Mouse (Mus musculus) CH12.LX (cell line): Measurements from ENCODE around the gene Mrpl38. TPM values are rescaled to one million over a fixed set of nuclear protein-coding genes. Genes with fewer than 3 reads are reported as not detected.
A peak's percentile ranks its signal among the peaks of the same experiment; 100 is the strongest.

Experiments used
- DNase-seq: peaks from one replicate; pipeline ENCODE4 v3.0.0-alpha.2; 2013; ENCODE audit errors: extremely low read depth
- H3K27ac ChIP-seq: 2 replicates; pipeline ENCODE4 v1.5.1; 2012; ENCODE audit warnings: low read depth, mild to moderate bottlenecking, control low read depth, moderate library complexity; ENCODE audit not compliant: insufficient read depth
- H3K27me3 ChIP-seq: replicated peaks from 2 replicates; pipeline ENCODE3; 2012; ENCODE audit warnings: inconsistent platforms
- H3K36me3 ChIP-seq, 2 experiments: replicated peaks in 1 of 2; 2 replicates each; pipeline versions ENCODE3 to v1.6.1; 2012; ENCODE audit warnings: inconsistent platforms in 1 of 2, low read length in 1 of 2, mild to moderate bottlenecking in 1 of 2, mixed read lengths in 1 of 2, moderate library complexity in 1 of 2; ENCODE audit not compliant: control insufficient read depth in 1 of 2, insufficient read depth in 1 of 2
- H3K4me1 ChIP-seq, 2 experiments: 2 replicates each; pipeline ENCODE4 v1.6.1; 2012; ENCODE audit warnings: inconsistent platforms in 1 of 2, moderate library complexity in 1 of 2; ENCODE audit not compliant: insufficient read depth in 2 of 2, control insufficient read depth in 1 of 2
- H3K4me2 ChIP-seq: 2 replicates; pipeline ENCODE4 v1.6.1; 2012; ENCODE audit warnings: low read depth, mild to moderate bottlenecking, control low read depth; ENCODE audit not compliant: poor library complexity, insufficient read depth, severe bottlenecking
- H3K4me3 ChIP-seq, 3 experiments: fragments of 150-350 bp in 1 of 3; sonication (generic) in 1 of 3; replicated peaks in 1 of 3; 2 replicates each; pipeline versions ENCODE3 to v1.5.1; 2011 to 2012; ENCODE audit warnings: low read depth in 2 of 3, low read length in 2 of 3, mild to moderate bottlenecking in 2 of 3, moderate library complexity in 2 of 3, control low read depth in 1 of 3, improper control_type of control experiment in 1 of 3, inconsistent platforms in 1 of 3, mixed read lengths in 1 of 3; ENCODE audit not compliant: poor library complexity in 1 of 3
- H3K79me2 ChIP-seq: replicated peaks from 2 replicates; pipeline ENCODE4 v1.6.1; 2012; ENCODE audit warnings: mild to moderate bottlenecking, moderate library complexity; ENCODE audit not compliant: control insufficient read depth, poor library complexity, insufficient read depth, severe bottlenecking; ENCODE audit errors: extremely low read depth
- H3K9ac ChIP-seq: 2 replicates; pipeline ENCODE4 v1.6.1; 2012; ENCODE audit warnings: low read depth, mild to moderate bottlenecking, control low read depth, moderate library complexity; ENCODE audit not compliant: insufficient read depth
- H3K9me3 ChIP-seq: replicated peaks from 2 replicates; pipeline ENCODE3; 2012; ENCODE audit warnings: low read length, inconsistent platforms, mixed read lengths
- CHD2 ChIP-seq: IDR thresholded peaks from 2 replicates; pipeline ENCODE4 v1.6.1; 2011; ENCODE audit warnings: low read length, improper control_type of control experiment
- CTCF ChIP-seq, 2 experiments: IDR thresholded peaks in 1 of 2; conservative IDR thresholded peaks in 1 of 2; 2 replicates each; pipeline ENCODE4 v1.5.1; 2011 to 2012; ENCODE audit warnings: low read depth in 2 of 2, low read length in 2 of 2, improper control_type of control experiment in 1 of 2, inconsistent platforms in 1 of 2, mild to moderate bottlenecking in 1 of 2, moderate library complexity in 1 of 2
- E2F4 ChIP-seq: IDR thresholded peaks from 2 replicates; pipeline ENCODE4 v1.6.1; 2011; ENCODE audit warnings: low read depth, low read length, improper control_type of control experiment; ENCODE audit not compliant: insufficient replicate concordance
- EP300 ChIP-seq: IDR thresholded peaks from 2 replicates; pipeline ENCODE4 v1.6.1; 2011; ENCODE audit warnings: low read length, improper control_type of control experiment
- ETS1 ChIP-seq: conservative IDR thresholded peaks from 2 replicates; pipeline ENCODE4 v1.6.1; 2012; ENCODE audit warnings: low read depth, mild to moderate bottlenecking, inconsistent platforms, low read length, improper control_type of control experiment, moderate library complexity
- GABPA ChIP-seq: IDR thresholded peaks from 2 replicates; pipeline ENCODE4 v1.6.1; 2012; ENCODE audit warnings: low read depth, low read length, improper control_type of control experiment, inconsistent platforms; ENCODE audit not compliant: insufficient replicate concordance
- IRF4 ChIP-seq: IDR thresholded peaks from 2 replicates; pipeline ENCODE4 v1.6.1; 2014; ENCODE audit warnings: low read depth, mild to moderate bottlenecking, inconsistent platforms, low read length, improper control_type of control experiment
- JUND ChIP-seq: conservative IDR thresholded peaks from 2 replicates; pipeline ENCODE4 v1.6.1; 2011; ENCODE audit warnings: low read depth, low read length, improper control_type of control experiment
- MAFK ChIP-seq: IDR thresholded peaks from 2 replicates; pipeline ENCODE4 v1.6.1; 2011; ENCODE audit warnings: low read length, improper control_type of control experiment; ENCODE audit not compliant: insufficient replicate concordance
- MAZ ChIP-seq: IDR thresholded peaks from 2 replicates; pipeline ENCODE4 v1.6.1; 2012; ENCODE audit warnings: low read depth, mild to moderate bottlenecking, inconsistent platforms, low read length, improper control_type of control experiment, moderate library complexity
- MXI1 ChIP-seq: IDR thresholded peaks from 2 replicates; pipeline ENCODE4 v1.6.1; 2011; ENCODE audit warnings: mild to moderate bottlenecking, low read depth, low read length, improper control_type of control experiment
- NELFE ChIP-seq: IDR thresholded peaks from 2 replicates; pipeline ENCODE4 v1.6.1; 2011; ENCODE audit warnings: low read depth, low read length, improper control_type of control experiment
- NRF1 ChIP-seq: IDR thresholded peaks from 2 replicates; pipeline ENCODE4 v1.6.1; 2014; ENCODE audit warnings: low read depth, mild to moderate bottlenecking, inconsistent platforms, low read length, improper control_type of control experiment, moderate library complexity
- PAX5 ChIP-seq: IDR thresholded peaks from 2 replicates; pipeline ENCODE4 v1.6.1; 2012; ENCODE audit warnings: low read length, inconsistent platforms, mixed read lengths
- POLR2AphosphoS2 ChIP-seq: IDR thresholded peaks from 2 replicates; pipeline ENCODE4 v1.6.1; 2011; ENCODE audit warnings: low read depth, low read length, improper control_type of control experiment
- RAD21 ChIP-seq: IDR thresholded peaks from 2 replicates; pipeline ENCODE4 v1.6.1; 2011; ENCODE audit warnings: low read depth, mild to moderate bottlenecking, low read length, improper control_type of control experiment, moderate library complexity
- RCOR1 ChIP-seq: conservative IDR thresholded peaks from 2 replicates; pipeline ENCODE4 v1.6.1; 2012; ENCODE audit warnings: low read depth, mild to moderate bottlenecking, inconsistent platforms, low read length, improper control_type of control experiment
- SMC3 ChIP-seq: IDR thresholded peaks from 2 replicates; pipeline ENCODE4 v1.6.1; 2011; ENCODE audit warnings: low read depth, low read length, improper control_type of control experiment
- TBP ChIP-seq: conservative IDR thresholded peaks from 2 replicates; pipeline ENCODE4 v1.6.1; 2011; ENCODE audit warnings: low read depth, low read length, improper control_type of control experiment
- UBTF ChIP-seq: IDR thresholded peaks from 2 replicates; pipeline ENCODE4 v1.6.1; 2012; ENCODE audit warnings: low read depth, mild to moderate bottlenecking, inconsistent platforms, low read length, improper control_type of control experiment, moderate library complexity
- USF2 ChIP-seq: conservative IDR thresholded peaks from 2 replicates; pipeline ENCODE4 v1.6.1; 2011; ENCODE audit warnings: low read depth, low read length, improper control_type of control experiment
- ZKSCAN1 ChIP-seq: IDR thresholded peaks from 2 replicates; pipeline ENCODE4 v1.6.1; 2012; ENCODE audit warnings: low read depth, inconsistent platforms, low read length, improper control_type of control experiment, borderline replicate concordance
- dilution Hi-C: fragments of 300-500 bp; cut with MboI; formaldehyde crosslinking; loops from 2 replicates; pipeline ENCODE4 v1.14.3; 2020; ENCODE audit warnings: low sequenced_read_pairs; ENCODE audit not compliant: extremely low pct_unique_long_range_greater_than_20kb, extremely low pct_ligation_motif_present
- in situ Hi-C: fragments of 300-500 bp; cut with MboI; formaldehyde crosslinking; loops from 3 replicates; pipeline ENCODE4 v1.14.3; 2019; ENCODE audit warnings: low sequenced_read_pairs, low pct_ligation_motif_present, low pct_unique_long_range_greater_than_20kb, mixed read lengths
- polyA plus RNA-seq: library from polyadenylated mRNA; unstranded; fragments of >175 nt; gene quantifications from 2 replicates; pipeline ENCODE4 v1.2.1, GENCODE M21; 2012; ENCODE audit warnings: low read depth; ENCODE audit not compliant: insufficient read length
- total RNA-seq, 2 experiments: library from RNA; depleted of rRNA; stranded (reverse); fragments of 300-350 nt in 1 of 2; fragments of >200 nt in 1 of 2; gene quantifications; 2 replicates each; pipeline ENCODE4 v1.2.3; 2012 to 2014

Mrpl38 gene
- total and polyA plus RNA-seq, 3 experiments: 109 to 188 (median 157) TPM

GRCm38 (mm10) chr11:116134171-116134570 lies 4.5 kb downstream of the Mrpl38 start:
- in situ Hi-C loops (loop anchor here (5.0 kb wide), 1 partner anchor 47 kb away; the partner anchor contains the start of gene Wbp2), dilution Hi-C loops (no loop called here)
- peaks cover 44 to 70% of the 10 kb centered on the region in 2 experiments for H3K36me3 ChIP-seq

GRCm38 (mm10) chr11:116133497-116133896 lies 5.2 kb downstream of the Mrpl38 start:
- H3K9me3 ChIP-seq: no peaks in the 10 kb centered on the region
- H3K9ac ChIP-seq: no peak overlapping the region
- H3K79me2 ChIP-seq: peaks cover 23% of the 10 kb centered on the region
- no peak overlapping the region for H3K4me2 ChIP-seq
- dilution Hi-C loops: no loop called here
- peaks cover 14 to 37% of the 10 kb centered on the region in 2 experiments for H3K4me1 ChIP-seq
- no peak for TF ChIP-seq MXI1
- no peak for TF ChIP-seq NELFE
- no peak overlapping the region for H3K4me3 ChIP-seq
- DNase-seq: no peak
- in situ Hi-C loops: loop anchor here (5.0 kb wide), 1 partner anchor 46 kb away; the partner anchor contains the start of gene Wbp2
- peaks cover 44 to 70% of the 10 kb centered on the region in 2 experiments for H3K36me3 ChIP-seq
- H3K27me3 ChIP-seq: no peaks in the 10 kb centered on the region
- no peak overlapping the region for H3K27ac ChIP-seq

More at GRCm38 (mm10) chr11:116134171-116134570, 4.5 kb downstream of the Mrpl38 start:
- H3K4me3 ChIP-seq: no peak overlapping the region
- no peak overlapping the region for H3K27ac ChIP-seq
- no peak for DNase-seq
- H3K9me3 ChIP-seq: no peaks in the 10 kb centered on the region
- H3K27me3 ChIP-seq: no peaks in the 10 kb centered on the region
- H3K4me1 ChIP-seq: peaks cover 15 to 40% of the 10 kb centered on the region in 2 experiments
- TF ChIP-seq EP300 (no peak), MAFK (no peak), E2F4 (no peak), CTCF (conservative IDR thresholded peaks at IDR 0.05 in 1 of 2, IDR thresholded peaks at IDR 0.05 in 1 of 2; ENCODE audit: low read depth in 2 of 2, low read length in 2 of 2) (no peak), POLR2AphosphoS2 (no peak), NRF1 (no peak), ZKSCAN1 (no peak)
- TF ChIP-seq, all 38 proteins: peak for 0
- Histone ChIP-seq H3K4me2 (no peak overlapping the region), H3K79me2 (peaks cover 24% of the 10 kb centered on the region), H3K9ac (no peak overlapping the region)

DNA sequence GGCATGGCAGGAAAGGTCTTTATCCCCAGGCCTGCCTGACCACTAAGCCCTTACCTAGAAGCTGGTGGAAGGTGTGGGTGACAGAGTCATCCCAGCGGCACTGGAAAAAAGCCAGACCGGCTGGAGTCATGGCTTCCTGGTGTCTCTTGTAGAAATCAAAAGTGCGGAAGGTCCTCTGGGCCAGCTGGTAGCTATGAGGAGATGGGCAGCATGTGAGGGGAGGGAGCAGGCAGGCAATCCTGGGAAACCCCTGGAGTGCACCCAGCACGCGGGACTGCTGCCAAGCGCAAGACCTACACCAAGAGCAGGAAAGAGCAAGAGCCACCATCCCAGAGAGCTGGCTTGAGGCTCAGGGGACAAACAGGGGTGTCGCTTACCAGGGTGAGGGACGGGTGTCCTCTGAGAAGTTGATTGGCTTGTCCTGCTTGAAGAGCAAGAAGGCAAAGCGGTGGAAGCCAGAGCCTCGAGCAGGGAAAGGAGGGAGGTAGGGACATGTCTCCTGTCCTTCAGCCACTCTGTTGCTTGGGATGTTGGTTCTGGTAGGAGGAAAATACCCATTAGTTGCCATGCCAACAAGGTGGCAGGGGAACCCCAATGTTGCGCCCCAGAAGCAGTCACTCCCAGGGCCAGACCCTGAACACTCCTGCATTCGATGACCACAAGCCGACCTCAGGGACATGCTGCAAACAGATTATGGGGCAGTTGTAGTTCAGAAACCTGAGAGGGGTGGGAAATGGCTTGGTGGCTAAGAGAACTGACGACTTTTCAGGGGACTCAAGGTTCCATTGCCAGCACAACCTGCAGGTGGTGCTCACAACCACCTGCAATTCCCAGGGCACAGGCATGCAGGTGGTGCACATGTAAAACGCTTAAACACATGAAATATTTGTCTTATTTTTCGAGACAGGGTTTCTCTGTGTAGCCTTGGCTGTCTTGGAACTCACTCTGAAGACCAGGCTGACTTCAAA lies 6.0 kb downstream of the Mrpl38 start:
- H3K36me3 ChIP-seq: peaks cover 44 to 70% of the 10 kb centered on the region in 2 experiments
- DNase-seq: peak; percentile 37
- no peaks in the 10 kb centered on the region for H3K9me3 ChIP-seq
- no peak overlapping the region for H3K27ac ChIP-seq
- in situ Hi-C loops: loop anchor here (5.0 kb wide), 1 partner anchor 45 kb away; the partner anchor contains the start of gene Wbp2
- no peak overlapping the region for H3K4me3 ChIP-seq
- H3K4me2 ChIP-seq: no peak overlapping the region
- peaks cover 15% of the 10 kb centered on the region for H3K79me2 ChIP-seq
- dilution Hi-C loops: no loop called here
- H3K9ac ChIP-seq: no peak overlapping the region
- peaks cover 14 to 35% of the 10 kb centered on the region in 2 experiments for H3K4me1 ChIP-seq
- H3K27me3 ChIP-seq: no peaks in the 10 kb centered on the region
- TF ChIP-seq ZKSCAN1: no peak
- no peak for TF ChIP-seq MXI1
- no peak for TF ChIP-seq USF2
- no peak for TF ChIP-seq RCOR1
- no peak for TF ChIP-seq MAZ
- TF ChIP-seq EP300: no peak
- TF ChIP-seq GABPA: no peak
- TF ChIP-seq SMC3: peak; percentile 17; the same call in 1 of the 2 replicates
- no peak for TF ChIP-seq JUND
- TF ChIP-seq CHD2: no peak
- peak in 1 of 2 experiments; percentile 55; a peak in 2 of 4 replicates for TF ChIP-seq CTCF (conservative IDR thresholded peaks at IDR 0.05 in 1 of 2, IDR thresholded peaks at IDR 0.05 in 1 of 2; ENCODE audit: low read depth in 2 of 2, low read length in 2 of 2)
- no peak for TF ChIP-seq MAFK
- peak; percentile 33 for TF ChIP-seq RAD21
- TF ChIP-seq TBP: no peak
- TF ChIP-seq ETS1: no peak
- TF ChIP-seq UBTF: no peak
- TF ChIP-seq E2F4: no peak
- no peak for TF ChIP-seq PAX5
- no peak for TF ChIP-seq IRF4
